Mouse (Mus musculus): ENCODE results near the gene Abhd14b.

DNA sequence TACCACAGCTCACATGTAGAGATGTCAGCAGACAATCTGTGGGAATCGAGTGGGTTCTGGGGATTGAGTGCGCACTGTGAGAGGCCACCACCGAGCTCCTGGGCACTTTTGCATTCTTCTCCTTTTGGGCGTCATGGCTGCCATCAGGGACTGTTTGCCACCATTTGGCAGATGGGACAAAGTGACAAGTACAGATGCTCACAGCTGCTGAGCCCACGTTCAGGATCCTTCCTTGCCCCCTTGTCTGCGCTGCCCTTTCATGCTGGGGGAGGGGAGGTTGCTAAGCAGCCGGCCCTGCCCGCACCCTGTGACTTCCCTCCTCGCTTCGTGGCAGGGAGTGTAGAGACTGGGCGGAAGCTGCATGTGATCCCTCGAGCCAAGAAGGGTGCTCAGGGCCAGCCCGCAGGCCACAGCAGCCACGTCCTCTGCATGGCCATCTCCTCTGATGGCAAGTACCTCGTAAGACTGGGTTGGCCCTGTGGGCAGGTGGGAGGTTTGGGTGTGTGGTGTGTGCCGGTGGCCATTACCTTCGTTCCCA is 35.4 kb downstream of the Abhd14b start:
- TF ChIP-seq CTCF (IDR thresholded peaks at IDR 0.05; ENCODE audit: borderline replicate concordance, extremely low read depth, insufficient read depth, insufficient read length): no peak
- TF ChIP-seq POLR2A (IDR thresholded peaks at IDR 0.05; ENCODE audit: borderline replicate concordance, extremely low read depth, insufficient read depth, insufficient read length, poor library complexity, severe bottlenecking): no peak

Measured in brain, embryonic 14.5 days (tissue).